Comparison of ENCODE assay signal across 31 mouse cellular contexts in genomic region chr4:138698296-138698695, GRCm38 (mm10). TPM values are rescaled to one million over a fixed set of nuclear protein-coding genes. Genes with fewer than 3 reads are reported as not detected.
A peak's percentile ranks its signal among the peaks of the same experiment; 100 is the strongest.
DNase-seq lines count a peak whose midpoint lies in the region; ATAC-seq and TF ChIP-seq lines count a peak whose summit lies in the region.
"Had no signal": no experiment of that assay in that cellular context is flagged by ENCODE, and none has a peak within 500 bp of the region (broad histone marks: within the 10 kb centered on the region; RNA-seq: fewer than 3 reads in every experiment).

No protein-coding gene starts in this region.

- peaks cover 18% of the 10 kb centered on the region for H3K4me1 ChIP-seq in kidney, embryonic 15.5 days
- H3K4me1 ChIP-seq in lung, adult 2 months (ENCODE audit: control insufficient read depth, insufficient read depth, low read length), result no peaks in the 10 kb centered on the region
- H3K4me1 ChIP-seq: embryonic facial prominence, embryonic 13.5 days; heart, embryonic 12.5 days; heart, embryonic 15.5 days had no signal

- ATAC-seq in kidney, embryonic 15.5 days (replicated peaks; ENCODE audit: low FRiP score), result no peak
- ATAC-seq: CD4-positive, CD25-positive, alpha-beta regulatory T cell, adult 4 months; forebrain, embryonic 15.5 days had no signal

- no peak for TF ChIP-seq POLR2A in lung, adult 2 months (IDR thresholded peaks at IDR 0.05; ENCODE audit: borderline replicate concordance, extremely low read depth, low read depth, low read length)

- peaks cover 17% of the 10 kb centered on the region; the same call in 1 of the 2 replicates for H3K27me3 ChIP-seq in kidney, embryonic 15.5 days
- H3K27me3 ChIP-seq: forebrain, embryonic 15.5 days had no signal

- intact Hi-C loops in left cerebral cortex, adult 2 months (cut with DNase I), result no loop called here
- intact Hi-C loops in left cerebral cortex, postnatal 14 days (cut with DNase I), result loop anchor here (2.0 kb wide), 1 partner anchor 193 kb away; no protein-coding TSS in a partner anchor

- TF ChIP-seq CTCF in left cerebral cortex, adult 2 months (IDR thresholded peaks at IDR 0.05), result no peak
- no peak for TF ChIP-seq CTCF in lung, adult 2 months (IDR thresholded peaks at IDR 0.05; ENCODE audit: insufficient read depth, low read length)

- no peak overlapping the region for H3K4me3 ChIP-seq in left cerebral cortex, adult 2 months
- H3K4me3 ChIP-seq in kidney, embryonic 15.5 days (replicated peaks), result no peak overlapping the region
- no peak overlapping the region for H3K4me3 ChIP-seq in lung, adult 2 months (replicated peaks; ENCODE audit: extremely low read depth, low read depth, low read length)
- H3K4me3 ChIP-seq: embryonic facial prominence, embryonic 10.5 days; embryonic facial prominence, embryonic 13.5 days; erythroblast, embryonic 14.5 days; forebrain, embryonic 12.5 days; forebrain, embryonic 15.5 days; heart, embryonic 12.5 days; heart, embryonic 15.5 days had no signal

- H3K9ac ChIP-seq in kidney, embryonic 15.5 days, result no peak overlapping the region
- H3K9ac ChIP-seq: embryonic facial prominence, embryonic 13.5 days; forebrain, embryonic 12.5 days; forebrain, embryonic 15.5 days; heart, embryonic 12.5 days; heart, embryonic 15.5 days had no signal

- peak overlapping the region; percentile 73 for H3K27ac ChIP-seq in left cerebral cortex, adult 2 months
- H3K27ac ChIP-seq in kidney, embryonic 15.5 days, result peak overlapping the region; percentile 28; the same call in 1 of the 2 replicates
- H3K27ac ChIP-seq: embryonic facial prominence, embryonic 10.5 days; embryonic facial prominence, embryonic 13.5 days; forebrain, embryonic 12.5 days; forebrain, embryonic 15.5 days; heart, embryonic 15.5 days had no signal

- no peaks in the 10 kb centered on the region for H3K9me3 ChIP-seq in kidney, embryonic 15.5 days (replicated peaks)
- H3K9me3 ChIP-seq: embryonic facial prominence, embryonic 10.5 days; embryonic facial prominence, embryonic 13.5 days; forebrain, embryonic 12.5 days; forebrain, embryonic 15.5 days; heart, embryonic 12.5 days; heart, embryonic 15.5 days had no signal

- no peak overlapping the region for H3K4me2 ChIP-seq in kidney, embryonic 15.5 days
- H3K4me2 ChIP-seq: embryonic facial prominence, embryonic 13.5 days; forebrain, embryonic 12.5 days; forebrain, embryonic 15.5 days; heart, embryonic 12.5 days; heart, embryonic 15.5 days had no signal

- WGBS in kidney, embryonic 15.5 days, result 62% methylated on average over 2 of the region's 2 CpGs
- 64% methylated on average over 2 of the region's 2 CpGs for WGBS in lung, adult 2 months

- no peaks in the 10 kb centered on the region for H3K36me3 ChIP-seq in kidney, embryonic 15.5 days
- H3K36me3 ChIP-seq: embryonic facial prominence, embryonic 10.5 days; embryonic facial prominence, embryonic 13.5 days; forebrain, embryonic 12.5 days; forebrain, embryonic 15.5 days; heart, embryonic 12.5 days; heart, embryonic 15.5 days had no signal

- peak; percentile 32 for DNase-seq in kidney, adult 18-20 months
- DNase-seq in kidney, postnatal 10 days, result no peak
- no peak for DNase-seq in left cerebral cortex, adult 2 months (ENCODE audit: extremely low spot score in 1 of 2, low spot score in 2 of 2)
- DNase-seq in left cerebral cortex, postnatal 14 days (ENCODE audit: low spot score in 2 of 2), result no peak
- DNase-seq in kidney, postnatal 25 days, result peak; percentile 38 to 63
- no peak for DNase-seq in lung, adult 2 months
- no peak for DNase-seq in right cerebral cortex, postnatal 25 days
- DNase-seq: adrenal gland, adult 2 months; adrenal gland, postnatal 14 days; cerebellum, adult 11 months; cerebellum, adult 2 months; cerebellum, adult 9-11 months; cerebellum, postnatal 36 days; embryo, embryonic 11 days; gastrocnemius, postnatal 25 days; heart, adult 18-20 months; heart, postnatal 10 days; heart, postnatal 36 days had no signal

RNA-seq across cellular contexts. Expression of gene Pla2g2c, which starts 26.3 kb away (rescaled TPM):
- not detected for total RNA-seq in left cerebral cortex, adult 2 months (2021)
- under 1 TPM in 1 of 2 experiments, not detected in 1; 0.22 TPM for total RNA-seq in left cerebral cortex, postnatal 14 days (2021)
- polyA plus RNA-seq in kidney, embryonic 15.5 days (2015; fragmentation: Nextera tagmentation; extraction: Ambion mirVana), result 0.33 and 0.45 TPM in 2 replicates
- polyA plus RNA-seq in lung, adult 2 months (2012; rRNA removed), result 0.69 and 0.93 TPM in 2 replicates
- total RNA-seq: adrenal gland, postnatal 14 days; gastrocnemius, adult 8-10 months; gastrocnemius, postnatal 25 days; heart, postnatal 10 days; MEL had no signal
- polyA plus RNA-seq: C2C12; CD4-positive, CD25-positive, alpha-beta regulatory T cell, adult 4 months; erythroblast, embryonic 14.5 days had no signal

RNA-seq across cellular contexts. Expression of gene Ubxn10, which starts 38.7 kb away (rescaled TPM):
- total RNA-seq in left cerebral cortex, adult 2 months (2021), result 1 to 10 TPM; 1.4 to 1.5 TPM
- under 1 TPM; 0.88 to 0.99 TPM for total RNA-seq in left cerebral cortex, postnatal 14 days (2021)
- 1.0 and 1.8 TPM in 2 replicates for polyA plus RNA-seq in kidney, embryonic 15.5 days (2015; fragmentation: Nextera tagmentation; extraction: Ambion mirVana)
- polyA plus RNA-seq in lung, adult 2 months (2012; rRNA removed), result 25.2 and 28.6 TPM in 2 replicates
- total RNA-seq: MEL had no signal
- polyA plus RNA-seq: C2C12; CD4-positive, CD25-positive, alpha-beta regulatory T cell, adult 4 months; erythroblast, embryonic 14.5 days had no signal

RNA-seq across cellular contexts. Expression of gene Pla2g2f, which starts 59.1 kb away (rescaled TPM):
- not detected for total RNA-seq in left cerebral cortex, adult 2 months (2021)
- under 1 TPM; 0.21 to 0.29 TPM for total RNA-seq in left cerebral cortex, postnatal 14 days (2021)
- polyA plus RNA-seq in kidney, embryonic 15.5 days (2015; fragmentation: Nextera tagmentation; extraction: Ambion mirVana), result 0.19 and 0.93 TPM in 2 replicates
- polyA plus RNA-seq in lung, adult 2 months (2012; rRNA removed), result 0.14 and 5.2 TPM in 2 replicates
- total RNA-seq: gastrocnemius, postnatal 25 days; MEL had no signal
- polyA plus RNA-seq: C2C12; CD4-positive, CD25-positive, alpha-beta regulatory T cell, adult 4 months; embryonic facial prominence, embryonic 10.5 days; erythroblast, embryonic 14.5 days; forebrain, embryonic 12.5 days; forebrain, embryonic 15.5 days; gonadal fat pad, adult 2 months; heart, embryonic 12.5 days had no signal

Comparison
In these comparisons a context has a peak if more than half of its experiments do, and no peak if none do; other contexts are left out.
1. DNase-seq: peak in kidney, adult 18-20 months (single experiment) and kidney, postnatal 25 days (2 of 2); none in kidney, postnatal 10 days (single experiment), left cerebral cortex, adult 2 months (0 of 2), left cerebral cortex, postnatal 14 days (0 of 2), lung, adult 2 months (single experiment) and right cerebral cortex, postnatal 25 days (single experiment).